Mouse (Mus musculus) WW6 (cell line): ENCODE results near the gene Vmn1r137.
"Not testable (repeated sequence)": the region's sequence is repeated elsewhere in the genome, so short reads cannot be mapped to it uniquely, and the experiment has no call there.

Experiments used
- DNase-seq: peaks from one replicate; pipeline ENCODE4 v3.0.0-alpha.2; 2013; ENCODE audit warnings: low read depth, low spot score

Vmn1r137 gene

GRCm38 (mm10) chr7:21994287-21994686, at the start of gene Vmn1r137:
Vmn1r137 (plus strand) TSS chr7:21994587.
- not testable (repeated sequence) for DNase-seq

GRCm38 (mm10) chr7:22028797-22029196, 34.4 kb downstream of the Vmn1r137 start, which contains the start of gene Vmn1r138:
Vmn1r138 (minus strand) TSS chr7:22028897.
- DNase-seq = not testable (repeated sequence)
